Mouse (Mus musculus): Measurements from ENCODE around the gene Ncf1. TPM values are rescaled to one million over a fixed set of nuclear protein-coding genes. Genes with fewer than 3 reads are reported as not detected.

The Ncf1 gene
- polyA plus RNA-seq, 1 experiment from 2014 or later = 3.1 TPM

DNA sequence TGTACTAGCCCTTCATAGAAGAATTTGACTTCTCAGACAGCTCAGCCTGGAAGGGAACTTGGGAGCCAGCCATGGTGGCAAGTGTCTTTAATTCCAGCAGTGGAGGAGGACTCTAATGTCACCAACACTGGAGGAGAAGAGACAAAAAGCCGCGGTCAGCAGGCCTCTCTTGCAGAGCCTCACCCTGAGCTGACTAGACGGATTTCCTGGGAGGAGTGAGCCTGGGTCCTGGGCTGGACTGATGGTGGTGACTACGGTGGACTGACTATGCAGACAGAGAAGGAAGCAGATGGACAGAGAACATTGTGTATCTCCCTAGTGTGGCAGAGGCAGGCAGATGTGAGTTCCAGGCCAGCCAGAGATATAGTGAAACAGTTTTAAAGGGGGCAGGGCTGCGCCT lies 2.0 kb upstream of the Ncf1 start:
- Histone ChIP-seq H3K36me3 (ENCODE audit: control insufficient read depth, insufficient read depth, low read length) (no peaks in the 10 kb centered on the region), H3K9me3 (ENCODE audit: control insufficient read depth, low read length) (no peaks in the 10 kb centered on the region), H3K27me3 (ENCODE audit: control insufficient read depth, insufficient read depth, low read length) (no peaks in the 10 kb centered on the region), H3K4me2 (ENCODE audit: low read depth) (no peak overlapping the region), H3K27ac (ENCODE audit: low read depth, low read length) (no peak overlapping the region), H3K4me3 (ENCODE audit: low read depth, low read length) (no peak overlapping the region), H3K9ac (ENCODE audit: low read length) (no peak overlapping the region), H3K4me1 (ENCODE audit: control insufficient read depth, insufficient read depth, low read length) (peaks cover 9% of the 10 kb centered on the region)
- DNase-seq (ENCODE audit: low spot score) = no peak
- WGBS = 87% methylated on average over 5 of the region's 5 CpGs
- ATAC-seq (ENCODE audit: insufficient read depth, low FRiP score, low TSS enrichment) = no peak

DNA sequence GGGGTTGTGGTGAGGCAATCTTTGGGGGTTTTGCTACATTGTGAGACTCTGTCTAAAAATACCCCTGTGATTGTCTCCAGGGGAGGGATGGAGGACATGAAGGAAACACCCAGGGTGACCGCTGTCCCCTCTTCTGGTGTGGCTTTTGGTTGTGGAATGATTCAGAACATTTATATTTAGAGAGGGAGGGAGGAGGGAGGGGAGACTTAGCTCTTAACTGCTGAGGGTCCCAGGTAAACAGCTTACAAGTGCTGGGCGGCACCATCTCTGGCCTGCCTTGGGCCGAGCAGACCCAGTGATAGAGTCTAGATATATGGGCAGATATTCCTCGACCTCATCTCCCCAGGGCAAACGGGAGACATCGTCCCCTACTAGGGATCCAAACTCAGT lies 1.2 kb downstream of the Ncf1 start:
- DNase-seq (ENCODE audit: low spot score) (no peak), ATAC-seq (ENCODE audit: insufficient read depth, low FRiP score, low TSS enrichment) (no peak)
- 85% methylated on average over 6 of the region's 6 CpGs for WGBS
- H3K9ac ChIP-seq (ENCODE audit: low read length) = no peak overlapping the region
- no peaks in the 10 kb centered on the region for H3K27me3 ChIP-seq (ENCODE audit: control insufficient read depth, insufficient read depth, low read length)
- no peak overlapping the region for H3K4me3 ChIP-seq (ENCODE audit: low read depth, low read length)
- no peak overlapping the region for H3K4me2 ChIP-seq (ENCODE audit: low read depth)
- no peak overlapping the region for H3K27ac ChIP-seq (ENCODE audit: low read depth, low read length)
- H3K36me3 ChIP-seq (ENCODE audit: control insufficient read depth, insufficient read depth, low read length) = no peaks in the 10 kb centered on the region
- no peaks in the 10 kb centered on the region for H3K9me3 ChIP-seq (ENCODE audit: control insufficient read depth, low read length)
- H3K4me1 ChIP-seq (ENCODE audit: control insufficient read depth, insufficient read depth, low read length) = no peaks in the 10 kb centered on the region

DNA sequence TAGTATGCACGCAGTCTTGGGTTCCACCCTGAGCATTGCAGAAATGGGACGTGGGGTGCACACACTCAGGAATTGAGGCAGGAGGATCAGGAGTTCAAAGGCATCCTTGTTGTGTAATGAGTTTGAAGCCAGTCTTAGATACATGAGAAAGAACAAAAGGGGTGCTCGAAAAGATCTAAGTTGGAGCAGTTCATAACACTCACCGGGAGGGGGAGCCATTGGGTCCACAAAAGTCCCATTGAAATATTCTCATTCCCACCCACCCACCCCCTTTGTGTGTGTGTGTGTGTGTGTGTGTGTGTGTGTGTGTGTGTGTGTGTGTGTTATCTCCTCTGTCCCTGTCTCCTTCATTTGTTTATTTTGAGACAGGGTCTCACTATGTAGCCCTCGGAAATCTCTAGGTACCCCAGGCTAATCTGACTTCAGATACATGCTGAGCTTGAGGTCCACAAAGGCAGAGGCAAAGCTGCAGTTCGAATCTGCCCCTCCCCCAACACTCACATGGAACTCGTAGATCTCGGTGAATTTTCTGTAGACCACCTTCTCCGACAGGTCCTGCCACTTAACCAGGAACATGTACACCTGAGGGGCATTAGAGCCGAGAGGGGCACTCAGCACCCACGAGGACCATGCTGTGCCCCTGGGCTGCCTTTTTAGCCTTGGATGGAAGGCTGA lies 1.7 kb downstream of the Ncf1 start:
- Histone ChIP-seq H3K36me3 (ENCODE audit: control insufficient read depth, insufficient read depth, low read length) (no peaks in the 10 kb centered on the region), H3K4me1 (ENCODE audit: control insufficient read depth, insufficient read depth, low read length) (no peaks in the 10 kb centered on the region), H3K27me3 (ENCODE audit: control insufficient read depth, insufficient read depth, low read length) (0 out of 2 replicates have a peak, but pooled peaks cover under 1% of the 10 kb centered on the region), H3K9me3 (ENCODE audit: control insufficient read depth, low read length) (no peaks in the 10 kb centered on the region), H3K4me3 (ENCODE audit: low read depth, low read length) (no peak overlapping the region), H3K27ac (ENCODE audit: low read depth, low read length) (no peak overlapping the region), H3K4me2 (ENCODE audit: low read depth) (no peak overlapping the region), H3K9ac (ENCODE audit: low read length) (no peak overlapping the region)
- ATAC-seq (ENCODE audit: insufficient read depth, low FRiP score, low TSS enrichment) (no peak), DNase-seq (ENCODE audit: low spot score) (peak; percentile 50)
- WGBS = 46% methylated on average over 11 of the region's 11 CpGs

DNA sequence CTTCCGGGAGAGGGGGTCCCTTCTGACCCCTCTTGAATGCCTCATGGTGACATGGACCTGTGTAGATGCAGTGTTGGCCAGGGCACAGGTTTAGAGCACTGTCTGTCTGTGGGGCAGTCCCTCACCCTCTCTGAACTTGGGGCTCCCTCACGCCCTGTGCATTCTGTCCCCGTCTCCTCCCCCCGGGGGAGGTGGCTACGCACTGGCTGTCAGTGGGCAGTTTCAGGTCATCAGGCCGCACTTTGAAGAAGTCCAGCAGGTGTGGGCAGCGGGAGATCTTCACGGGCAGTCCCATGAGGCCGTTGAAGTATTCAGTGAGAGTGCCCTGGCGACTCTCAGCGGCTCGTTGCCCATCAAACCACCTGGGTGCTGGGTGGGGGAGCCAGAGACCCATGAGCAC lies 2.5 kb downstream of the Ncf1 start:
- no peak overlapping the region for H3K4me3 ChIP-seq (ENCODE audit: low read depth, low read length)
- H3K9ac ChIP-seq (ENCODE audit: low read length) = no peak overlapping the region
- H3K9me3 ChIP-seq (ENCODE audit: control insufficient read depth, low read length) = no peaks in the 10 kb centered on the region
- H3K4me1 ChIP-seq (ENCODE audit: control insufficient read depth, insufficient read depth, low read length) = peaks cover 2% of the 10 kb centered on the region; the same call in 1 of the 2 replicates
- DNase-seq (ENCODE audit: low spot score) (no peak), ATAC-seq (ENCODE audit: insufficient read depth, low FRiP score, low TSS enrichment) (no peak)
- no peak overlapping the region for H3K4me2 ChIP-seq (ENCODE audit: low read depth)
- peaks cover 5% of the 10 kb centered on the region; the same call in 1 of the 2 replicates for H3K27me3 ChIP-seq (ENCODE audit: control insufficient read depth, insufficient read depth, low read length)
- H3K27ac ChIP-seq (ENCODE audit: low read depth, low read length) = no peak overlapping the region
- H3K36me3 ChIP-seq (ENCODE audit: control insufficient read depth, insufficient read depth, low read length) = no peaks in the 10 kb centered on the region
- WGBS = 68% methylated on average over 12 of the region's 12 CpGs

DNA sequence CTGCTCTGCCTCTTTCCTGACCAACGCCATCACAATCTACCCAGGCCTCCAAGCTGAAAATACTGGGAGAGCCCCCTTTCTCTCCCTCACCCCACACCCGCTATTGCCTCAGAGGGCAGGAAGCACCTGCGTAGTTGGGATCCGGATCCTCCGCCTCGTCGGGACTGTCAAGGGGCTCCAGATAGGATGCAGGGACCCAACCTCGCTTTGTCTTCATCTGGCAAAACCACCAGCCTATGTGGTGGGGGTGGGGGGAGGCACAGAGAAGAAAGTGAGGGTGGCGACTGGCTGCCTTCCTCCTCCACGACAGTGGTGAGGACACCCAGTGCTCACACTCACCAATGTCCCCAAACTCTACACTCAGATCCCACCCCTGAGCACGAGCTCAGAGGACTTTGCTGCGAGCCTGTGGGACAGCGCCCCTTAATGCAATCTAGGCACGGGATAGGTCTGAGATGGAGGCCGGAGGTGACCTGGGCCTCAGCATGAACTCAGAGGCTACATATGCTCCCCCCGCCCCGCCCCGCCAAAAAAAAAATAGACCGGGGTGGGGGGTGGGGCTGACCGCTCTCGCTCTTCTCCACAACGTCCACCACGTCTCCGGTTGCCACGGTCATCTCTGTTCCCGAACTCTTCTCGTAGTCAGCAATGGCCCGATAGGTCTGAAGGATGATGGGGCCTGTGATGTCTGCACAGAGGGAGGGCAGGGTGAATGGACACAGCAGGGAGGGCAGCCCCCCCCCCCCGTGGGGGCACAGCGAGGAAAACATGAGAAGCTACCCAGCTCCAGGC lies 4.1 kb downstream of the Ncf1 start:
- no peak overlapping the region for H3K27ac ChIP-seq (ENCODE audit: low read depth, low read length)
- DNase-seq (ENCODE audit: low spot score) (no peak), ATAC-seq (ENCODE audit: insufficient read depth, low FRiP score, low TSS enrichment) (no peak)
- 84% methylated on average over 30 of the region's 30 CpGs for WGBS
- no peak overlapping the region for H3K4me3 ChIP-seq (ENCODE audit: low read depth, low read length)
- no peaks in the 10 kb centered on the region for H3K9me3 ChIP-seq (ENCODE audit: control insufficient read depth, low read length)
- no peak overlapping the region for H3K9ac ChIP-seq (ENCODE audit: low read length)
- peaks cover 7% of the 10 kb centered on the region for H3K4me1 ChIP-seq (ENCODE audit: control insufficient read depth, insufficient read depth, low read length)
- no peak overlapping the region for H3K4me2 ChIP-seq (ENCODE audit: low read depth)
- H3K36me3 ChIP-seq (ENCODE audit: control insufficient read depth, insufficient read depth, low read length) = no peaks in the 10 kb centered on the region
- peaks cover 5% of the 10 kb centered on the region; the same call in 1 of the 2 replicates for H3K27me3 ChIP-seq (ENCODE audit: control insufficient read depth, insufficient read depth, low read length)

DNA sequence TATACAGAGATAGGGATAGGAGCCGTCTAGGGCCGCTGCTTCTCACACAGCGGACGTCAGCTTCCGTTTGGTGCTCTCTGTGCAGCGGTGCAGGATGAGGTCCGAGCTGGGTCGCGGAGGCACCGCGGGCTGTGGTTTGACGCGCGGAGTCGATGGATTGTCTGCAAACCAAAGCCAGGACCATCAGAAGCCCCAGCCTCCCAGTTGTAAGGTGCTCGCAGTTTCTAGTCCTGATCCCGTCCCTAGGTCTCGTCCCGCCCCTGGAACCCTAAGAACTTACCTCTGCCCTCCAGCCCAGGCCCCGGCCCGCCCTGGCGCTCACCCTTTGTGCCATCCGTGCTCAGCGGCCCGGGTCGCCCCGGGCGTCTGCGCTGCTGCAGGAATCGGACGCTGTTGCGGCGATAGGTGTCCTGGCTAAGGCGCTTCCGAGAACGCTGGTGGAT lies 7.7 kb downstream of the Ncf1 start:
- H3K36me3 ChIP-seq (ENCODE audit: control insufficient read depth, insufficient read depth, low read length) = peaks cover 2% of the 10 kb centered on the region; the same call in 1 of the 2 replicates
- 2% methylated on average over 36 of the region's 36 CpGs for WGBS
- DNase-seq (ENCODE audit: low spot score) (peak; percentile 48), ATAC-seq (ENCODE audit: insufficient read depth, low FRiP score, low TSS enrichment) (no peak)
- H3K9ac ChIP-seq (ENCODE audit: low read length) = peak overlapping the region; percentile 65
- H3K27me3 ChIP-seq (ENCODE audit: control insufficient read depth, insufficient read depth, low read length) = peaks cover 5% of the 10 kb centered on the region; the same call in 1 of the 2 replicates
- no peaks in the 10 kb centered on the region for H3K9me3 ChIP-seq (ENCODE audit: control insufficient read depth, low read length)
- H3K4me2 ChIP-seq (ENCODE audit: low read depth) = peak overlapping the region; percentile 51
- H3K27ac ChIP-seq (ENCODE audit: low read depth, low read length) = no peak overlapping the region
- peak overlapping the region; percentile 17 for H3K4me3 ChIP-seq (ENCODE audit: low read depth, low read length)
- H3K4me1 ChIP-seq (ENCODE audit: control insufficient read depth, insufficient read depth, low read length) = peaks cover 10% of the 10 kb centered on the region

DNA sequence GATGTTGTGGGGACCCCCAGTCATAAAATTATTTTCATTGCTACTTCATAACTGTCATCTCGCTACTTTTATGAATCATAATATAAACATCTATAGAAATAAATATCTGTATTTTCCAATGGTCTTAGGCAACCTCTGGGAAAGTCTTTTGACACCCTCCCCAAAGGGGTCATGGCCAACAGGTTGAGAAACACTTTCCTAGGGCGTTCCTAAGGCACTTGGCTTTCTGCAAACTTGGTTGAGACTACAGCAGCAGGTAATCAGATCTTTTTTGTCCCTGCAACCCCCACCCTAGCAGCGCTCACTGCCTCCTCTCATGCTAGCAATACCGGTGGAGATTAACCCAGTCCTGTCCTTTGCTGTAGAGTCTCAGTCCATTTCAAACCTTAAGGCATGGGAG lies 8.1 kb downstream of the Ncf1 start:
- ATAC-seq (ENCODE audit: insufficient read depth, low FRiP score, low TSS enrichment) (no peak), DNase-seq (ENCODE audit: low spot score) (no peak)
- H3K4me2 ChIP-seq (ENCODE audit: low read depth) = peak overlapping the region; percentile 51
- no peak overlapping the region for H3K4me3 ChIP-seq (ENCODE audit: low read depth, low read length)
- peaks cover 2% of the 10 kb centered on the region; the same call in 1 of the 2 replicates for H3K36me3 ChIP-seq (ENCODE audit: control insufficient read depth, insufficient read depth, low read length)
- peak overlapping the region; percentile 65; the same call in 1 of the 2 replicates for H3K9ac ChIP-seq (ENCODE audit: low read length)
- peaks cover 5% of the 10 kb centered on the region; the same call in 1 of the 2 replicates for H3K27me3 ChIP-seq (ENCODE audit: control insufficient read depth, insufficient read depth, low read length)
- H3K27ac ChIP-seq (ENCODE audit: low read depth, low read length) = no peak overlapping the region
- H3K4me1 ChIP-seq (ENCODE audit: control insufficient read depth, insufficient read depth, low read length) = peaks cover 10% of the 10 kb centered on the region
- no peaks in the 10 kb centered on the region for H3K9me3 ChIP-seq (ENCODE audit: control insufficient read depth, low read length)
- WGBS = 49% methylated on average over 4 of the region's 4 CpGs

DNA sequence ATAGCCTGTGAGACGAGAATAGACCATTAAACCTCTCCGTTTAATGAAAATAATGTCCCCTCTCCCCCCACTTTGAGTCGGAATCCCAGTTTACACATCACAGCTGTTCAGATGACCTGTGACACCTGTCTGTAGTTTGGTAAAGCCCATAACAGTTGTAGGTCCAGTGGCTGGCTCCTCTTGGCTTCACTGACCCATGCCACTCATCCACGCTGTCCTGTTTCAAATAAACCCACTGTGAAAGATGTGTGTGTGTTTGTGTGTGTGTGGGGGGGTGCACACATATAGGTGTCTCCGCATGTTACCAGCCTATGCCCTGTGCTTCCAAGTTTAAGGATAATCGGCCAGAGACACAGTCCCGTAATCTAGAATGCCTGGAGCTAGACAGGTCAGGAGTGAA lies 11.5 kb downstream of the Ncf1 start:
- Histone ChIP-seq H3K4me3 (ENCODE audit: low read depth, low read length) (no peak overlapping the region), H3K9ac (ENCODE audit: low read length) (no peak overlapping the region), H3K4me2 (ENCODE audit: low read depth) (no peak overlapping the region), H3K36me3 (ENCODE audit: control insufficient read depth, insufficient read depth, low read length) (peaks cover 2% of the 10 kb centered on the region; the same call in 1 of the 2 replicates), H3K27me3 (ENCODE audit: control insufficient read depth, insufficient read depth, low read length) (peaks cover 5% of the 10 kb centered on the region; the same call in 1 of the 2 replicates), H3K4me1 (ENCODE audit: control insufficient read depth, insufficient read depth, low read length) (peaks cover 10% of the 10 kb centered on the region), H3K27ac (ENCODE audit: low read depth, low read length) (no peak overlapping the region), H3K9me3 (ENCODE audit: control insufficient read depth, low read length) (no peaks in the 10 kb centered on the region)
- 91% methylated on average over 7 of the region's 7 CpGs for WGBS
- DNase-seq (ENCODE audit: low spot score) (no peak), ATAC-seq (ENCODE audit: insufficient read depth, low FRiP score, low TSS enrichment) (no peak)
